ENCODE assay signal across 23 mouse cellular contexts in the genomic region with DNA sequence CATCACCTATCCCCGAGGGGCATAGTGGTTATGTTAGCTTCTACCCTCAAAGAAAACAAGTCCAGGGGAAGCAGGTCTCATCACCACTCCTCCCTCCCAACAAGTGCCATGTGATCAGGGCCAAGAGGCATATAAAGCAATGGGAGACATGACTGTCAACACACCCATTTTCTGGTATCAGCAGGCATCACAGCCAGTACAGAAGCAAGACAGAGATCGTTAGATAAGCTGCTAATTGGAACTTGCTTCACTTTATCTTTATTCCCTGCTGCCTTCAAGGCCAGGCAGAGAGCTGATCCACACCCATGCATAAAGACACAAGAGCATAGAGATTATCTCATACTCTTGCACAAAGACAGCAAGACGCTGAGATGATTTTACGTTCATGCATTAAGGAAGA. TPM values are rescaled to one million over a fixed set of nuclear protein-coding genes. Genes with fewer than 3 reads are reported as not detected.
"Had no signal": no experiment of that assay in that cellular context is flagged by ENCODE, and none has a peak within 500 bp of the region (broad histone marks: within the 10 kb centered on the region; RNA-seq: fewer than 3 reads in every experiment).

No protein-coding gene starts in this region.

- DNase-seq: kidney, adult 11 months; kidney, adult 9 months; kidney, postnatal 36 days; left cerebral cortex, postnatal 4 days; lung, adult 18-20 months; midbrain, embryonic 14.5 days; right cerebral cortex, postnatal 4 days; spleen, adult 18-20 months; thymus, adult 18-20 months; thymus, postnatal 14 days had no signal

- H3K27me3 ChIP-seq: limb, embryonic 13.5 days; neural tube, embryonic 15.5 days had no signal

- H3K36me3 ChIP-seq: limb, embryonic 13.5 days; midbrain, embryonic 10.5 days; neural tube, embryonic 15.5 days had no signal

- H3K9ac ChIP-seq: limb, embryonic 13.5 days; neural tube, embryonic 15.5 days had no signal

- H3K4me2 ChIP-seq: limb, embryonic 13.5 days; neural tube, embryonic 15.5 days had no signal

- H3K27ac ChIP-seq: kidney, postnatal 0 days; layer of hippocampus, adult 2 months; limb, embryonic 13.5 days; midbrain, embryonic 10.5 days; neural tube, embryonic 15.5 days had no signal

- H3K9me3 ChIP-seq: limb, embryonic 13.5 days; midbrain, embryonic 10.5 days; neural tube, embryonic 15.5 days had no signal

- H3K4me3 ChIP-seq: layer of hippocampus, adult 2 months; limb, embryonic 13.5 days; midbrain, embryonic 10.5 days; myocyte; neural tube, embryonic 15.5 days had no signal

- H3K4me1 ChIP-seq: limb, embryonic 13.5 days; midbrain, embryonic 10.5 days; neural tube, embryonic 15.5 days had no signal

RNA-seq across cellular contexts. Expression of a gene that starts 34.2 kb away (rescaled TPM):
- total RNA-seq: layer of hippocampus, adult 2 months; layer of hippocampus, postnatal 10 days; left cerebral cortex, adult 18-20 months; left cerebral cortex, postnatal 10 days; left cerebral cortex, postnatal 4 days had no signal
- polyA plus RNA-seq: intestine, embryonic 14.5 days; lung, embryonic 16.5 days; midbrain, embryonic 10.5 days; midbrain, embryonic 14.5 days; myocyte; neural tube, embryonic 11.5 days; neural tube, embryonic 15.5 days; stomach, embryonic 14.5 days had no signal

RNA-seq across cellular contexts. Expression of a gene that starts 43.6 kb away (rescaled TPM):
- total RNA-seq: layer of hippocampus, adult 2 months; layer of hippocampus, postnatal 10 days; left cerebral cortex, adult 18-20 months; left cerebral cortex, postnatal 10 days had no signal
- polyA plus RNA-seq: limb, embryonic 13.5 days; lung, embryonic 16.5 days; myocyte; neural tube, embryonic 11.5 days; neural tube, embryonic 15.5 days; stomach, embryonic 14.5 days had no signal
